Mouse (Mus musculus) heart, postnatal 0 days (tissue): ENCODE data around the gene Akna.

ENCODE experiments used
- CTCF ChIP-seq: IDR thresholded peaks from 2 replicates; pipeline ENCODE4 v1.5.1; 2016; ENCODE audit warnings: antibody characterized with exemption, control low read depth, low read depth
- EP300 ChIP-seq: IDR thresholded peaks from 2 replicates; pipeline ENCODE4 v1.6.1; 2016; ENCODE audit warnings: antibody characterized with exemption, low read depth

GRCm38 (mm10) chr4:63397981-63398537 is 5.1 kb downstream of the Akna start:
- TF ChIP-seq CTCF (no peak), EP300 (no peak)
